Mouse (Mus musculus): ENCODE results near the gene Prmt3. TPM values are rescaled to one million over a fixed set of nuclear protein-coding genes. Genes with fewer than 3 reads are reported as not detected.

The Prmt3 gene
- 50.6 and 54.2 TPM in 2 replicates for polyA plus RNA-seq (2015; fragmentation: Nextera tagmentation; extraction: Ambion mirVana)

DNA sequence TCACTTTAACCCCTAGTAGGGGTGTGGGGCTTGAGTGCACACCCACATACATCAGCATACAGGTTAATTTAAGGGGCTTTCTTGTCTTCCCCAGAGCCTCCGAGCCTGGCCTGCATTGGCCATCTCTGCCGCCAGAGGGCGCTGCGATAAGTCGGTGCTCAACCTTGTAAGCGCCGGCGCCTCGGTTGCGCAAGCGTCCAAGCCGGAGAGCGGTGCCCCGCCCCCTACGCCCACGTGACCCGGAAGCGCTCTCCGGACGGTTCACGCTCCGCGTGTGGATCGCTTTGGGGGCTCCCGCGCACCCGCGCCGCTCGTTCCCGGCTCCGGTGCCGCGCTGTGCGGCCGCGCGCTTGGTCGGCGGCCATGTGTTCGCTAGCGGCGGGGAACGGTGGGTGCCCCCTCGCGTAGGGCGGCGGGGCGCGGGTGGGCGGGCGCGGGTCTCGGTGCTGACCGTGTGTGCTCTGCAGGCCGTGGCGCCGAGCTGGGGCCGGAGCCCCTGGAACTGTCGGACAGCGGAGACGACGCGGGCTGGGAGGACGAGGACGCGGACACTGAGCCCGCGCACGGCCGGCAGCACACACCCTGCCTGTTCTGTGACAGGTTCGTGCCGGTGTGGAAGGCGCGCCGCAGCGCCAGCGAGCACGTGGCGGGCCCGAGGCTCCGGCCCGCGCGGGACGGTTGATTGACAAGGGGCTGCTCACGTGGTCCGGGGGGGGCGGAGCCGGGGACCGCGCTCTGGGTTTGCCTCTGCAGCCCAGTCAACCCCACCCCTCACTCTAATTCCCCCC is at the start of gene Prmt3:
Gene Prmt3, plus strand, starts transcription at position 233 of the 788 bp plus-strand sequence.
- peaks cover 7% of the 10 kb centered on the region; the same call in 1 of the 2 replicates for H3K27me3 ChIP-seq
- ATAC-seq: peak; percentile 96
- H3K4me1 ChIP-seq (replicated peaks): peaks cover 20% of the 10 kb centered on the region
- WGBS: under 1% methylated on average over 92 of the region's 92 CpGs
- H3K36me3 ChIP-seq: peaks cover 20% of the 10 kb centered on the region
- H3K4me2 ChIP-seq (replicated peaks): peak within 1 kb of the TSS; percentile 72
- H3K9me3 ChIP-seq: no peaks in the 10 kb centered on the region
- H3K4me3 ChIP-seq (replicated peaks): peak within 1 kb of the TSS; percentile 65
- peak within 1 kb of the TSS; percentile 77 for H3K9ac ChIP-seq (replicated peaks)
- peak within 1 kb of the TSS; percentile 81 for H3K27ac ChIP-seq

DNA sequence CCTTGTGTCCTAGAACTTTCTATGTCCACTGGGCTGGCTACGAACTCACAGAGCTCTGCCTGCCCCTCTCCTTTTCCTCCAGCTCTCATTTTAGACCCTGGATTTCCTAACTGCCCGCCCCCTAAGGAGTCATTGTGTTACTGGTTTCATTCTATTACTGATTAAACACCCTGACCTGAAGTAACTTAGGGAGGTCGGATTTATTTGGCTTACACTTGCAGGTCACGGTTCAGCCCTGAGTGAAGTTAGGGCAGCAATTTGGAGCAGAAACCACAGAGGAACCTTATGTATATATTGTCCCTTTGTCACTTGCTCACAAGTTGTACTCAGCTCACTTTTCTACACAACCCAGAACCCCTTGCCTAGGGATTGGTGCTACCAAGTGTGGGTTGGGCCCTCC is 43.8 kb upstream of the Prmt3 start:
- WGBS: 70% methylated on average over 4 of the region's 4 CpGs
- H3K27ac ChIP-seq: no peak overlapping the region
- H3K4me1 ChIP-seq (replicated peaks): peaks cover 5% of the 10 kb centered on the region
- no peak overlapping the region for H3K4me2 ChIP-seq (replicated peaks)
- H3K9me3 ChIP-seq: no peaks in the 10 kb centered on the region
- H3K9ac ChIP-seq (replicated peaks): no peak overlapping the region
- H3K4me3 ChIP-seq (replicated peaks): no peak overlapping the region
- ATAC-seq: no peak
- no peaks in the 10 kb centered on the region for H3K36me3 ChIP-seq
- peaks cover 72% of the 10 kb centered on the region for H3K27me3 ChIP-seq

DNA sequence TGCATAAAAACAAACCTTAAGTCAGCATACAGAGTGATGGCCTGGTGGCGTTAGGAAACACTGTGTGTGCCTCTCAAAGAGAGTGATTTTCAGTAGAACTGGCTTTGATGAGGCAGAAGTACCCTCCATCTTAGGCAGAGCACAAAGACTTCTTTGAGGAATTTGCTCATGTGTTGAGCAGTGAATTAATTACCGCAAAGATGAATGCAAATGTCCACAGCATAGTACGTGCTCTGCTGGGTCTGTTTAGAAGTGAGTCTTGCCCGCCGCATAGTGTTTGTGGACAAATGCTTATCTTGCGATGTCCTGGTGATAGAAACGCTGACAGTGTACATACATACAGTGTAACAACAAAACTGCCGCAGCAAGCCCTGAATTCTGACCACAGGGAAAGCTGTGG is 38.7 kb upstream of the Prmt3 start:
- WGBS: 22% methylated on average over 8 of the region's 8 CpGs
- Histone ChIP-seq H3K4me2 (replicated peaks) (no peak overlapping the region), H3K4me3 (replicated peaks) (no peak overlapping the region), H3K27ac (no peak overlapping the region), H3K27me3 (peaks cover 68% of the 10 kb centered on the region), H3K9ac (replicated peaks) (no peak overlapping the region), H3K36me3 (no peaks in the 10 kb centered on the region), H3K4me1 (replicated peaks) (peaks cover 34% of the 10 kb centered on the region), H3K9me3 (no peaks in the 10 kb centered on the region)
- ATAC-seq: peak; percentile 53

DNA sequence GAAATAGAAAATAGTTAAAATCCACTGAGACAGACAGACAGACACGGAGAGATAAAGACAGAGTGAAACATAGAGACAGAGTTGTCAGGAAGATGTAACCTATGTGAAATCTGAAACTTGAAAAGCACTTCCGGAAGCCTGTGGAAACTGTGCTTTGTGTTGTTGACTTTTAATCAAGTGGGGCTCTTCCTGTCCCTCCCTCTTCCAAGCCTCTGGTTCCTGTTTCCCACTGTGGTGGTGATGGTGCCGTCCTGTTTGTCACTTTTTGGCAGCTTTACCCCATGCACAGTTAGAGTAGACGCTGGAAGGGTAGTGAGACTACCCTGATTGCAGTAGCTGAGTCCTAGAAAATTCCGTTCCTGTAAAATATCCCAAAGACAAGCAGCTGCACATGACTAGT is 36.7 kb upstream of the Prmt3 start:
- peaks cover 34% of the 10 kb centered on the region for H3K4me1 ChIP-seq (replicated peaks)
- no peak overlapping the region for H3K9ac ChIP-seq (replicated peaks)
- H3K27me3 ChIP-seq: peaks cover 72% of the 10 kb centered on the region
- H3K4me3 ChIP-seq (replicated peaks): no peak overlapping the region
- WGBS: 41% methylated on average over 5 of the region's 5 CpGs
- H3K27ac ChIP-seq: no peak overlapping the region
- H3K4me2 ChIP-seq (replicated peaks): 0 out of 2 replicates have a peak overlapping the region, but pooled peaks have one; percentile 2
- H3K9me3 ChIP-seq: no peaks in the 10 kb centered on the region
- no peaks in the 10 kb centered on the region for H3K36me3 ChIP-seq
- no peak for ATAC-seq

DNA sequence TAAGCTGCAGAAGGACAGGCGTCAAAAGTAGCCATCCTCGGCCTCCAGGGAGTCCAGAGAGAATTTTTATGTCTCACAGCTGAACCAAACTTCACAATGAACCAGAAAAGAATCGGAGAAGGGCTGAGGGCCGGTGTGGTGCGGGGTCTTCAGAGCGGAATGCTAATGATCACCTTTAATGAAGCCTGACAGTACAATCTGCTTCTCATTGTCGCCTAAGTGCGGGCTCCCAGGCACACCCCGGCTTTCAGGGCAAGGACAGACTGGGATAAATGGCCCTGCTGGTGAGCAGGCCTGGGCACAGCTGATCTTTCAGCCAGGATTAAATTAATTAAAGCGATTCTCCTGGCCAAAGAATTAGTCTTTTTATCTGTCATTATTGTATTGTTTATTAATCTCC is 36.2 kb upstream of the Prmt3 start:
- Histone ChIP-seq H3K36me3 (no peaks in the 10 kb centered on the region), H3K4me2 (replicated peaks) (0 out of 2 replicates have a peak overlapping the region, but pooled peaks have one; percentile 2), H3K4me1 (replicated peaks) (peaks cover 34% of the 10 kb centered on the region), H3K9me3 (no peaks in the 10 kb centered on the region), H3K4me3 (replicated peaks) (no peak overlapping the region), H3K27me3 (peaks cover 73% of the 10 kb centered on the region), H3K9ac (replicated peaks) (no peak overlapping the region), H3K27ac (no peak overlapping the region; the same call in 1 of the 2 replicates)
- WGBS: 4% methylated on average over 10 of the region's 10 CpGs
- peak; percentile 84 for ATAC-seq

DNA sequence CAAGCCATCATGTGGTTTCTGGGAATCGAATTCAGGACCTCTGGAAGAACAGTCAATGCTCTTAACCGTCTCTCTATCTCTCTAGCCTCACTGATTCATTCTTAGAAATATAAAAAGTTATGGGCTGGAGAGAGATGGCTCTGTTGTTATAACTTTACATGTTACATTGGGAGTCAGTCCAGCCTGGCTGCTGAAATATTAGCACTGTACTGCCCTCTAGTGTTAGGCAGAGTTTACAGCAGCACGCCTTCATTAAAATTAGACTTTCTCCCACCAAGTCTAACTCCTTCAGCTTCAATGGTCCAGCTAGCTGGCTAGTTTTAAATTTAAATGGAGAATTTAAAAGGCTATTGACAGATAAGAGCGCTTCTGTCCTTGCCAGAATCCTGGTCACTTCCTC is 27.0 kb upstream of the Prmt3 start:
- no peaks in the 10 kb centered on the region for H3K36me3 ChIP-seq
- H3K9me3 ChIP-seq: no peaks in the 10 kb centered on the region
- H3K4me3 ChIP-seq (replicated peaks): no peak overlapping the region
- H3K4me1 ChIP-seq (replicated peaks): no peaks in the 10 kb centered on the region
- peaks cover 85% of the 10 kb centered on the region for H3K27me3 ChIP-seq
- H3K9ac ChIP-seq (replicated peaks): no peak overlapping the region
- no peak for ATAC-seq
- no peak overlapping the region for H3K4me2 ChIP-seq (replicated peaks)
- 7% methylated on average over 4 of the region's 4 CpGs for WGBS
- no peak overlapping the region for H3K27ac ChIP-seq

DNA sequence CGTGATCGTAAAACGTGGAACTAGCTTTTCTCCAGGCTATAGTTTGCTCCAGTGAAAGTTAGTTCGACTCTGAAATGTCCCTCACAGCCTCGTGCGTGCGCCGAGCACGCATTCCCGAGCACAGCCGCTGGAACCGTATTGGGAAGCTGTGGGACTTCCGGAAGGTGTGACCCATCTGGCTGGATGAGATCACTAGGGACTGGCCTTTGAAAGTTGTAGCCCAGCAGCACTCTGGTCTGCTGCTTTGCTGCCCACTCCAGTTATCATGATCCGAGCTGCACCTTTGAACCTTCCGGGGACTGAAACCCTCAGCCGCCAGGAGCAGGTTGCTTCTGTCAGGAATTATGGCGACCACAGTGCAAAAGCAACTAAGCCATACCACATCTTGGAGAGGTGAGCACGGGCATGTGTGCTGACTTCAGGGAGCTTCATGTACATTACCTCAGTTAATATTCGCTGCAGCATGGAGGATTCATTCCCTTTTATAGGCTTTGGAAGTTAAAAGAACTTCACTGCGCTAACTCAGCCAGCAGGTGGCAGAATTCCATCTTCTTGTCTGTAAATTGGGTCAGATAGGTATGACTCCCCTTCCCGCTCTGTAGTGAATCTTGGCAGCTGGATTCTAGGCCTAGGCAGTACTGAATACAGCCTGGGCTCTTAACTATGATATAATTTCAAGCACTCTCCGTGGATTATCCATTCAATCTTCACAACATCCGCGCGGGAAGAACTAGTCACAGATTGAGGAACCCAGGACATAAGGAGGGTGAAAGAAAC is 25.2 kb upstream of the Prmt3 start:
- Histone ChIP-seq H3K4me2 (replicated peaks) (no peak overlapping the region), H3K4me1 (replicated peaks) (no peaks in the 10 kb centered on the region), H3K4me3 (replicated peaks) (no peak overlapping the region), H3K9ac (replicated peaks) (no peak overlapping the region), H3K27me3 (peaks cover 83% of the 10 kb centered on the region), H3K9me3 (no peaks in the 10 kb centered on the region), H3K27ac (no peak overlapping the region), H3K36me3 (no peaks in the 10 kb centered on the region)
- ATAC-seq: no peak
- 42% methylated on average over 25 of the region's 25 CpGs for WGBS

DNA sequence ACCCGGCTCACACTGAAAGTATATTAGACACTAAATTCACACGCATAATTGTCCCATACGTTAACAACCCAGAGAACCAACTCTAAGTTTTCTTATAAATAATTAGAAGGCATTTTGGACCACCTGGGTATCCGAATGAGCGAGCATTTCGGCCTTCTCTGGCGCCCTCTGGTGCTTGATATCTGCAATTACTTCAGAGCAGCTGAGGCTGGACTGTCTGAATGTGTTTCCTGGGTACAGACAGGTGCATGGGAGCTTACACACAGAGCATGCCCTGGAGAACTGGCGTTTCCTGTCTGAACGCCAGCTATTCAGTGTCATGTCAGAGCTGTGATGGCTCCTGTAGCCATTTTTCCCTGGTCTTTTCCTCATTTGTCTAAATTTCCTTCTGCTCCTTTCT is 23.4 kb upstream of the Prmt3 start:
- no peak overlapping the region for H3K4me3 ChIP-seq (replicated peaks)
- no peak overlapping the region for H3K4me2 ChIP-seq (replicated peaks)
- peaks cover 89% of the 10 kb centered on the region for H3K27me3 ChIP-seq
- no peak overlapping the region for H3K9ac ChIP-seq (replicated peaks)
- no peak overlapping the region for H3K27ac ChIP-seq
- H3K9me3 ChIP-seq: 0 out of 2 replicates have a peak, but pooled peaks cover 2% of the 10 kb centered on the region
- no peak for ATAC-seq
- 4% methylated on average over 9 of the region's 9 CpGs for WGBS
- H3K36me3 ChIP-seq: no peaks in the 10 kb centered on the region
- H3K4me1 ChIP-seq (replicated peaks): peaks cover 7% of the 10 kb centered on the region

DNA sequence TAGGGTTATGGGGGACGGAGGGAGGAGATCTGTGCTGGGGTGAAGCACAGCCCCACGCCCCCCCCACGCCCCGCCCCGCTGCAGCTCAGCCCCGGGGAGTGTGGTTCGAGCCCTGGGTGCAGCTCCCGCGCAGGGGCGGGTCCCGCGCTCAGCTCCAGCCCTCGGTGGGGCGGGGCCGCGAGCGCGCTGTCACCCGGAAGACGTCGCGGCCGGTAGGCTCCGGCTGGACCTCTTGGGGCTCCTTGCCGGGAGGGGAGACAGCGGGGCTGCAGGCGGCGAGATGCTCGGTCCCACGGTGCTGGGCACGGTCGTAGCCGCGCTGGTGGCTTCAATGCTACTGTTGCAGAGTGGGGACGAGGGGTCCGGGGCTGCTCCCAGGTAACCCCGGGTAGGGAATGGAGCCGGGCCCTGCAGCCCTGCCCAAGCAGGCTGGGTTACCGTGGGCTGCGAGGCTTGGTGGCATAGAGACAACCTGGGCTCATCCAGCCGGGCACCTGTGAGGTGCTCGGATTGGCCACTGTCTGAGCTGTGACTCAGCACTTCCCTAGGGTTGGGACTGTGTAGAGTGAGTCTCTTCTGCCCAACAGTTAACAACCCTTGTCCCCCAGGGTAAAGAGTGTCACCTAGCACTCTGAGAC is 19.1 kb upstream of the Prmt3 start, which contains the start of gene Htatip2:
Gene Htatip2, plus strand, starts transcription at position 182 of the 638 bp plus-strand sequence.
- Histone ChIP-seq H3K9ac (replicated peaks) (peak within 1 kb of the TSS; percentile 65), H3K36me3 (no peaks in the 10 kb centered on the region), H3K27ac (no peak within 1 kb of the TSS), H3K9me3 (0 out of 2 replicates have a peak, but pooled peaks cover 3% of the 10 kb centered on the region), H3K4me1 (replicated peaks) (peaks cover 7% of the 10 kb centered on the region), H3K4me2 (replicated peaks) (peak within 1 kb of the TSS; percentile 79), H3K27me3 (peaks cover 90% of the 10 kb centered on the region), H3K4me3 (replicated peaks) (peak within 1 kb of the TSS; percentile 48)
- WGBS: 5% methylated on average over 41 of the region's 42 CpGs
- peak; percentile 81 for ATAC-seq

DNA sequence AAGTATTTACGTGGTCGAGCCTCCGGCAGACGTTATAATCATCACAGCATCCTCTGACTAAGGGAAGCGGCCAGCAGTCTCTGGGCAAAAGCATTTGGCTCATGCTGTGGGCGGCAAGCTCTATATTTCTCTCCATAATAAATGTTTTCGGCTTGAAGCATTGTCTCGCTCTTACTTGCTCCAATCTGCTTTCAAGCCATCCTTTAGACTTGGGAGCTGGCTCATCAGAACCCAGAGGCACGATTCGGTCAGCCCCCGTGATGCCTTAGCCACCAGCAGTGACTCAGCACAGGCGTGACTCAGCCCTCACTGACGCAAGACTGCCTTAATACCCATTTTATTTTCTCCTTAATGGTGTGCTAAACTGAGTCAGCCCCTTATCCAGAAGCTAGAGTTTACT is 15.5 kb upstream of the Prmt3 start:
- no peak for ATAC-seq
- H3K9ac ChIP-seq (replicated peaks): no peak overlapping the region
- WGBS: 72% methylated on average over 13 of the region's 13 CpGs
- no peak overlapping the region for H3K27ac ChIP-seq
- H3K27me3 ChIP-seq: peaks cover 92% of the 10 kb centered on the region
- H3K4me1 ChIP-seq (replicated peaks): peaks cover 7% of the 10 kb centered on the region
- 0 out of 2 replicates have a peak, but pooled peaks cover 3% of the 10 kb centered on the region for H3K9me3 ChIP-seq
- no peak overlapping the region for H3K4me3 ChIP-seq (replicated peaks)
- no peak overlapping the region for H3K4me2 ChIP-seq (replicated peaks)
- H3K36me3 ChIP-seq: no peaks in the 10 kb centered on the region

DNA sequence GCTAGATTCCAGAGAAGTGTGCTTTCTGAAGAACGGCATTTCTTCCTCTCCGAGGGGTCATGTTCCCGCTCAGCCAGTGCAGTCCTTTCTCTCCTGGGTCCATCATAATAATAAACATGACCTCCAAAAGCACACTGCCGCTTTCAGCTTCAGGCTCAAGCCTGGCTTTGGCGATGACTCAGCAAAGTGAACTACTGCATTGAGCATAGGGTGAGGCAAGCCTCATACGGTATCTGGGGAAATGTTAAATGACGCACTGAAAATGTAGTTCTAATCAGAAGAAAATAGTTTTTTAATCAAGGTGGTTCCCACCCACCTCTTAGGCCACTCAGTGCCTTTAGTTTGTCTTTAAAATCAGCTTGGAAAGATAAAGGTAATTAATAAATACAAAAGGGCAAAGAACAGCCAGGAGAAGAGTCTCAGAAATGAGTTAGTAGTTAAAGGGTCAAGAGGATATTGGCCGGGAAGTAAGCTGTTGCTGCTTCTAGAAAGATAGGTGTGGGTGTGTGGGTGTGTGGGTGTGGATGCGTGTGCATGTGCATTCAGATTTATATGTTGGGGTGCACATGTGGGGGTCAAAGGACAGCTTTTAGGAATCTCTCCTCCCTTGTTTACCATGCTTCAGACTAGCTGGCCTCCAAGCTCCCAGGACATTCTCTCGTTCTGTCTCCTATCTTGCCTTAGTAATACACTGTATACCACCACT is 14.0 kb upstream of the Prmt3 start:
- Histone ChIP-seq H3K4me2 (replicated peaks) (no peak overlapping the region), H3K9me3 (0 out of 2 replicates have a peak, but pooled peaks cover 3% of the 10 kb centered on the region), H3K4me1 (replicated peaks) (peaks cover 11% of the 10 kb centered on the region), H3K27ac (no peak overlapping the region), H3K4me3 (replicated peaks) (no peak overlapping the region), H3K27me3 (peaks cover 76% of the 10 kb centered on the region), H3K9ac (replicated peaks) (no peak overlapping the region), H3K36me3 (no peaks in the 10 kb centered on the region)
- no peak for ATAC-seq
- WGBS: 85% methylated on average over 10 of the region's 10 CpGs
